Mouse (Mus musculus): Measurements from ENCODE around the gene Lypd9. TPM values are rescaled to one million over a fixed set of nuclear protein-coding genes. Genes with fewer than 3 reads are reported as not detected.

The Lypd9 gene
- polyA plus RNA-seq, 1 experiment, result not detected

GRCm38 (mm10) chr11:58420815-58421214 lies 31.9 kb downstream of the Lypd9 start, which contains the start of gene 1810065E05Rik:
Gene 1810065E05Rik (plus strand): TSS chr11:58421111.
- no peaks in the 10 kb centered on the region; the same call in 1 of the 2 replicates for H3K4me1 ChIP-seq (ENCODE audit: control insufficient read depth, insufficient read depth, low read length)
- H3K4me3 ChIP-seq (replicated peaks; ENCODE audit: control insufficient read depth, low read depth, low read length), result no peak within 1 kb of the TSS
- 55% methylated on average over 1 of the region's 1 CpGs for WGBS
- TF ChIP-seq CTCF (IDR thresholded peaks at IDR 0.05; ENCODE audit: control insufficient read depth, insufficient read depth, low read length), result no peak
- TF ChIP-seq POLR2A (IDR thresholded peaks at IDR 0.05; ENCODE audit: borderline replicate concordance, control insufficient read depth, low read depth, low read length), result no peak
- H3K27ac ChIP-seq (ENCODE audit: control insufficient read depth, insufficient read depth, low read depth, low read length, poor library complexity), result no peak within 1 kb of the TSS

DNA sequence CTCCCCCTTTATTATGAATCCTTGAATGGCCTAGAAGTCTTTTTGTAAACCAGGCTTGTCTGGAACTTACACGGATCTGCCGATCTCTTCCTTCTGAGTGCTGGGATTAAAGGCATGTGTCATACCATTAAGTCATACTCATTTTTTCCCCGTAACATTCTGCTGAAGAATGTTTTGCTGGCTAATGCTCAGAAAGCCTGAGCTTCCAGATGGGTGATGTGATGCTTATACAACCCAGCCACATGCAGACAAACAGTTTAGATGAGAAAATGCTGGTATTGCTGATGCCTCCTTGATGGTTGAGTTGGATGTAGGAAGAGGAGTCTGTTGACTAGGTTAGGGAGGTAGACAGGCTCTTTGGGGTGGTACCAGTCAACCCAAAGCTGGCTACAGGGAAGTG lies 34.4 kb downstream of the Lypd9 start:
- Histone ChIP-seq H3K27ac (ENCODE audit: control insufficient read depth, insufficient read depth, low read depth, low read length, poor library complexity) (no peak overlapping the region), H3K4me3 (replicated peaks; ENCODE audit: control insufficient read depth, low read depth, low read length) (no peak overlapping the region), H3K4me1 (ENCODE audit: control insufficient read depth, insufficient read depth, low read length) (no peaks in the 10 kb centered on the region; the same call in 1 of the 2 replicates)
- TF ChIP-seq CTCF (IDR thresholded peaks at IDR 0.05; ENCODE audit: control insufficient read depth, insufficient read depth, low read length) (no peak), POLR2A (IDR thresholded peaks at IDR 0.05; ENCODE audit: borderline replicate concordance, control insufficient read depth, low read depth, low read length) (no peak)
- WGBS, result 78% methylated on average over 3 of the region's 3 CpGs

- 78% methylated on average over 3 of the region's 3 CpGs for WGBS
Measured at GRCm38 (mm10) chr11:58408066-58408465, 44.7 kb downstream of the Lypd9 start.

DNA sequence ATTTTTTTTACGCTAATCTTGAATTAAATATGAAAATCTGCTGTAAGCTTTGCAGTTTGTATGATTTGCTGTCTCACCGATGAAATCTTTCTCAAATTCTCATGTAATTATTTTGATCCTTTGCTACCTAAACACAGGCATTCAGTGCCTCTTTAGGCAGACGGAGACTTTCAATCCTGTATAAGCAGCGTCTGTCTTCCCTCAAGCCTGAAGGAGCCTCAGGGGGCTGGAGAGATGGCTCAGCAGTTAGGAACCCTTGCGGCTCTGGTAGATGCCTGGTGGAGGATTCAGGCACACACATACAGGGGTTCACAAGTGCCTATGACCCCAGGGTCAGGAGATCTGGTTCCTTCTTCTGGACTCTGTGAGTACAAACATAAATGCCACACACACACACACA lies 52.1 kb downstream of the Lypd9 start:
- Histone ChIP-seq H3K27ac (ENCODE audit: control insufficient read depth, insufficient read depth, low read depth, low read length, poor library complexity) (no peak overlapping the region), H3K4me1 (ENCODE audit: control insufficient read depth, insufficient read depth, low read length) (no peaks in the 10 kb centered on the region), H3K4me3 (replicated peaks; ENCODE audit: control insufficient read depth, low read depth, low read length) (no peak overlapping the region)
- 61% methylated on average over 5 of the region's 5 CpGs for WGBS
- TF ChIP-seq POLR2A (IDR thresholded peaks at IDR 0.05; ENCODE audit: borderline replicate concordance, control insufficient read depth, low read depth, low read length), result no peak
- no peak for TF ChIP-seq CTCF (IDR thresholded peaks at IDR 0.05; ENCODE audit: control insufficient read depth, insufficient read depth, low read length)

More at GRCm38 (mm10) chr11:58408066-58408465, 44.7 kb downstream of the Lypd9 start:
- no peaks in the 10 kb centered on the region for H3K4me1 ChIP-seq (ENCODE audit: control insufficient read depth, insufficient read depth, low read length)
- TF ChIP-seq POLR2A (IDR thresholded peaks at IDR 0.05; ENCODE audit: borderline replicate concordance, control insufficient read depth, low read depth, low read length) (no peak), CTCF (IDR thresholded peaks at IDR 0.05; ENCODE audit: control insufficient read depth, insufficient read depth, low read length) (no peak)
- H3K27ac ChIP-seq (ENCODE audit: control insufficient read depth, insufficient read depth, low read depth, low read length, poor library complexity), result no peak overlapping the region
- H3K4me3 ChIP-seq (replicated peaks; ENCODE audit: control insufficient read depth, low read depth, low read length), result no peak overlapping the region

DNA sequence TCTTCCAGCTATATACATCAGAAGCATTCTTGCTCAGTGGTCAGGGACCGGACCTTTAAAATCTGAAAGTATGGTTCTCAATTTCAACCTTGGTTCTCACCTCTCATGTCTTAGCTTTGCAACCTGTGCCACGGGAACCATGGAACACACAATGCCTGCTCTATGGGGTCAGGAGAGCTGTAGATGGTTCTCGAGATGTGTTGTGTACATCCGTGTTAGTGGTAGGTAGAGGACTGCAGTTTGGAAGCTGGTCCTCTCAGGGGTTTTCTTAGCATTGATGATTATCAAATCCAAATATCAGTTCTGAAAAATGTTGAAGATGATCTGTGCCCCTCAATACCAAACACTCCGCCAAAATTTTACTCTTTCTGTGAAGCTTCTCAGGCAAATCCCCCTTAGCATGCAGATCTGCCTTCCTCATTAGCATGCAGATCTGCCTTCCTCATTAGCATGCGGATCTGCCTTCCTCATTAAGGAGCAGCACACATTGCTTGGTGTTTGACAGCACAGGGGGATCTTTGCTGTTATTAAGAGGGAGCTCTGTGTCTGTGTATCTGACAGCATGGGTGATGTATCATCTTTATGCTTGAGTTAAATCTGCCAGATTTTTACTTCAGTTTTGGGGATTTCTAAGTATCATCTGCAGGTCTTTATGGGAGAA lies 52.6 kb downstream of the Lypd9 start:
- no peak overlapping the region for H3K27ac ChIP-seq (ENCODE audit: control insufficient read depth, insufficient read depth, low read depth, low read length, poor library complexity)
- no peaks in the 10 kb centered on the region for H3K4me1 ChIP-seq (ENCODE audit: control insufficient read depth, insufficient read depth, low read length)
- 58% methylated on average over 6 of the region's 6 CpGs for WGBS
- H3K4me3 ChIP-seq (replicated peaks; ENCODE audit: control insufficient read depth, low read depth, low read length), result no peak overlapping the region
- TF ChIP-seq CTCF (IDR thresholded peaks at IDR 0.05; ENCODE audit: control insufficient read depth, insufficient read depth, low read length), result no peak
- TF ChIP-seq POLR2A (IDR thresholded peaks at IDR 0.05; ENCODE audit: borderline replicate concordance, control insufficient read depth, low read depth, low read length), result no peak

Other genes starting within 250 kb of the Lypd9 start
- 5.9 and 21.1 TPM in 2 replicates for gene 4930438A08Rik, start 178.1 kb downstream of the Lypd9 start, polyA plus RNA-seq (2011; ENCODE audit: insufficient read depth, insufficient read length, low replicate concordance, missing spikeins)
- gene Zfp692, start 145.9 kb downstream of the Lypd9 start, polyA plus RNA-seq (2011; ENCODE audit: insufficient read depth, insufficient read length, low replicate concordance, missing spikeins), result 17.8 and 53.9 TPM in 2 replicates
- gene Zfp672, start 122.6 kb downstream of the Lypd9 start, polyA plus RNA-seq (2011; ENCODE audit: insufficient read depth, insufficient read length, low replicate concordance, missing spikeins), result 20.1 and 39.4 TPM in 2 replicates
- gene Sh3bp5l, start 122.2 kb downstream of the Lypd9 start, polyA plus RNA-seq (2011; ENCODE audit: insufficient read depth, insufficient read length, low replicate concordance, missing spikeins), result 12.6 and 17.7 TPM in 2 replicates
- gene Lypd8, start 73.9 kb downstream of the Lypd9 start, polyA plus RNA-seq (2011; ENCODE audit: insufficient read depth, insufficient read length, low replicate concordance, missing spikeins), result not detected in 2 replicates
- not detected in 2 replicates for gene 1810065E05Rik, start 31.8 kb downstream of the Lypd9 start, polyA plus RNA-seq (2011; ENCODE audit: insufficient read depth, insufficient read length, low replicate concordance, missing spikeins)
- not detected in 2 replicates for gene Gm12253, start 20.4 kb downstream of the Lypd9 start, polyA plus RNA-seq (2011; ENCODE audit: insufficient read depth, insufficient read length, low replicate concordance, missing spikeins)
- gene Olfr30, start 9.3 kb upstream of the Lypd9 start, polyA plus RNA-seq (2011; ENCODE audit: insufficient read depth, insufficient read length, low replicate concordance, missing spikeins), result not detected in 2 replicates
- gene Olfr332, start 39.6 kb upstream of the Lypd9 start, polyA plus RNA-seq (2011; ENCODE audit: insufficient read depth, insufficient read length, low replicate concordance, missing spikeins), result not detected in 2 replicates
- gene Olfr331, start 49.6 kb upstream of the Lypd9 start, polyA plus RNA-seq (2011; ENCODE audit: insufficient read depth, insufficient read length, low replicate concordance, missing spikeins), result not detected in 2 replicates
- gene Olfr330, start 81.9 kb upstream of the Lypd9 start, polyA plus RNA-seq (2011; ENCODE audit: insufficient read depth, insufficient read length, low replicate concordance, missing spikeins), result not detected in 2 replicates
- gene Olfr329-ps, start 93.5 kb upstream of the Lypd9 start, polyA plus RNA-seq (2011; ENCODE audit: insufficient read depth, insufficient read length, low replicate concordance, missing spikeins), result not detected in 2 replicates
- gene Olfr328, start 102.7 kb upstream of the Lypd9 start, polyA plus RNA-seq (2011; ENCODE audit: insufficient read depth, insufficient read length, low replicate concordance, missing spikeins), result not detected in 2 replicates
- gene Olfr224, start 117.6 kb upstream of the Lypd9 start, polyA plus RNA-seq (2011; ENCODE audit: insufficient read depth, insufficient read length, low replicate concordance, missing spikeins), result not detected in 2 replicates
- not detected in 2 replicates for gene Olfr325, start 124.8 kb upstream of the Lypd9 start, polyA plus RNA-seq (2011; ENCODE audit: insufficient read depth, insufficient read length, low replicate concordance, missing spikeins)
- not detected in 2 replicates for gene Olfr324, start 142.2 kb upstream of the Lypd9 start, polyA plus RNA-seq (2011; ENCODE audit: insufficient read depth, insufficient read length, low replicate concordance, missing spikeins)
- gene 2210407C18Rik, start 163.2 kb upstream of the Lypd9 start, polyA plus RNA-seq (2011; ENCODE audit: insufficient read depth, insufficient read length, low replicate concordance, missing spikeins), result not detected in 2 replicates
- gene Olfr323, start 177.6 kb upstream of the Lypd9 start, polyA plus RNA-seq (2011; ENCODE audit: insufficient read depth, insufficient read length, low replicate concordance, missing spikeins), result not detected in 2 replicates
- gene Trim58, start 187.5 kb upstream of the Lypd9 start, polyA plus RNA-seq (2011; ENCODE audit: insufficient read depth, insufficient read length, low replicate concordance, missing spikeins), result 24.8 and 27.5 TPM in 2 replicates
- 0.77 TPM in 1 of 2 replicates, not detected in the other for gene Olfr322, start 205.9 kb upstream of the Lypd9 start, polyA plus RNA-seq (2011; ENCODE audit: insufficient read depth, insufficient read length, low replicate concordance, missing spikeins)
- gene Olfr320, start 228.2 kb upstream of the Lypd9 start, polyA plus RNA-seq (2011; ENCODE audit: insufficient read depth, insufficient read length, low replicate concordance, missing spikeins), result not detected in 2 replicates
- gene Olfr319, start 246.2 kb upstream of the Lypd9 start, polyA plus RNA-seq (2011; ENCODE audit: insufficient read depth, insufficient read length, low replicate concordance, missing spikeins), result not detected in 2 replicates

Measured in bone marrow, adult 2 months (tissue).